Mouse (Mus musculus): ENCODE results near the gene Gas2. TPM values are rescaled to one million over a fixed set of nuclear protein-coding genes. Genes with fewer than 3 reads are reported as not detected.

Gene Gas2
- total RNA-seq, 2 experiments from 2014 or later, result 7.6 to 7.9 TPM

DNA sequence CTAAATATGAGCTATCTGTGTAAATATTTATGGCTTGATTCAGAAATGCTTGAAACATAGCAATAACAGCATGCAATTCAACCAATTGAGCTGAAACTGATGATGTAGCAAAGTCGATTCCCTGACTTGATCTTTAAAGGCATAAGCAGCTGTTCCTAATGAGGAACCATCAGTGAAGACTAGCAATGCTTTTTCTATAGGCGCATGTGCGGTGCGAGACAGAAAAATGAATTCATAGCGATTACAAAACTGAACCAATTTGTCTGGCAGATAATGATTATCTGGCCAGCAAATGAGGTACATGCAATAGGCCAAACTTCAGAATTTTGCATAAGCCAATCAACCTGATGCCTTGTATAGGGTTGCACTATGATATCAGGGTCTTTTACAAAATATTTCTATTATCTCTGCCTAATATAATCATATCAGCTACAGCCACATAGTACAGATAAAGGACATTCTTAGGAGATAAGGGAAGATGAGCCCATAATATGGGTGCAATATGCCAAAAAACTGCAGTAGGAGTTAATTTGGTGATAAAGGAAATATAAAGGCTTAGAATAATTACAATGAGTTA is 162.3 kb downstream of the Gas2 start:
- intact Hi-C loops (cut with DNase I), result no loop called here
- DNase-seq, result no peak

- intact Hi-C loops (cut with DNase I), result no loop called here
- DNase-seq, result peak; percentile 2 to 39
Observed at GRCm38 (mm10) chr7:52037600-52038582, 176.1 kb downstream of the Gas2 start.

Other genes starting within 250 kb of the Gas2 start
- not detected for gene Slc17a6, start 240.0 kb upstream of the Gas2 start, total RNA-seq (2021)
- 1 to 10 TPM; 1.3 to 1.9 TPM for gene Fancf, start 252 bp downstream of the Gas2 start, total RNA-seq (2021)
- gene Svip, start 144.0 kb downstream of the Gas2 start, total RNA-seq (2021), result 10 to 100 TPM; 14.5 to 17.3 TPM
- not detected for gene 1700015G11Rik, start 153.7 kb downstream of the Gas2 start, total RNA-seq (2021)